Mouse (Mus musculus) cerebellum, adult 11-12 months (tissue): Measurements from ENCODE around the gene Myo5c.

Experiments
- DNase-seq: peaks from one replicate; pipeline ENCODE4 v3.0.0; 2022

Myo5c gene

GRCm38 (mm10) chr9:75334440-75334839, 102.6 kb downstream of the Myo5c start:
- DNase-seq, result no peak

GRCm38 (mm10) chr9:75338016-75338415, 106.2 kb downstream of the Myo5c start:
- DNase-seq, result no peak

- no peak for DNase-seq
These were observed 110.6 kb downstream of the Myo5c start for GRCm38 (mm10) chr9:75342433-75342832.

- no peak for DNase-seq
These were observed 115.6 kb downstream of the Myo5c start, which contains the start of gene Bcl2l10 for GRCm38 (mm10) chr9:75347458-75347857. Gene Bcl2l10, plus strand, starts transcription at chr9:75347758.

DNA sequence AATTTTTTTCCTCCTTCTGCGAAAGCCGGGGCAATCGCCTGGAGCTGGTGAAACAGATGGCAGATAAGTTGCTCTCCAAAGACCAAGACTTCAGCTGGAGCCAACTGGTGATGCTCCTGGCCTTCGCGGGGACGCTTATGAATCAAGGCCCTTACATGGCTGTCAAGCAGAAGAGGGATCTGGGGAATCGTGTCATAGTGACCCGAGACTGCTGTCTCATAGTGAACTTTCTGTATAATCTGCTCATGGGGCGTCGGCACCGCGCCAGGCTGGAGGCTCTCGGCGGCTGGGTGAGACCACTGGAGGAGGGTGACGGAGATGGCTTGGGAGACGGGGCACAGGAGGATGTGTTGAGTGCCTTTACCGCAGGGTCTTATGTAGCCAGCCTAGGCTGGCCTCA, 116.2 kb downstream of the Myo5c start:
- DNase-seq, result no peak

- DNase-seq, result no peak
These were observed 116.8 kb downstream of the Myo5c start for GRCm38 (mm10) chr9:75348641-75349040.

- no peak for DNase-seq
These were observed 121.3 kb downstream of the Myo5c start for GRCm38 (mm10) chr9:75353094-75353493.
